In the genomic region with DNA sequence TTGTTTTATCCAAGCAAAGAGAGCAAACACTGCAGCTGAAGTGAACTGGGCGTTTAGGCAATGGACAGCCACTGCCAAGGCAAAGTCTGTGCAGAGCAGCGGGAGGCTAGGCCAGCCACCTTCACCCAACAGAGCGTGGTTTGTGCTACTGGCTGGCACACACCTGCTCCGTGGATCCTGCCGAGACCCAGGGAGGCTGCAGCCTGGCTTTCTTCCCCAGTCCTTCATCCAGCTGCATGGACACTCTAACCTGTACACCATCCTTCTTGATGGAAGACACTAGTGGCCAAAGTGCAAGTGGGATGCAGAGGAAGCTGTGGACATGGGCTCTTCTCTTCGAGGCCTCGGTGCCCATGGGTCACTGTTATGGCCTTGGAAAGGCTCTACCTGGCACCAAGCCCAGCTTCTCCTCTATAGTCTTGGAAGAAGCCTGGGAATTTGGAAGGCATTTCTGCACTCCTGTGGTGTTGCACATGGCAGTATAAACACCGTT, we compare ENCODE assay signal across 9 mouse cellular contexts.
DNase-seq lines count a peak whose midpoint lies in the region; ATAC-seq and TF ChIP-seq lines count a peak whose summit lies in the region.
"Had no signal": no experiment of that assay in that cellular context is flagged by ENCODE, and none has a peak within 500 bp of the region (broad histone marks: within the 10 kb centered on the region; RNA-seq: fewer than 3 reads in every experiment).

No protein-coding gene starts in this region.

- DNase-seq in neural tube, embryonic 10.5 days (ENCODE audit: extremely low spot score, low spot score): no peak
- peak; percentile 75 for DNase-seq in cerebellum, adult 11-12 months
- peak; percentile 82 for DNase-seq in fibroblast of lung, adult 2 months (ENCODE audit: low read depth)
- no peak for DNase-seq in limb, embryonic 14.5 days (ENCODE audit: low spot score)
- DNase-seq in gastrocnemius, postnatal 4 days (ENCODE audit: low spot score in 2 of 2): no peak
- no peak for DNase-seq in kidney, adult 11 months
- DNase-seq in spleen, postnatal 10 days (ENCODE audit: low spot score in 2 of 2): no peak

- H3K27me3 ChIP-seq in neural tube, embryonic 13.5 days: no peaks in the 10 kb centered on the region
- H3K27me3 ChIP-seq in limb, embryonic 14.5 days (ENCODE audit: control insufficient read depth, insufficient read depth, low read length): no peaks in the 10 kb centered on the region
- H3K27me3 ChIP-seq: intestine, embryonic 15.5 days had no signal

- no peaks in the 10 kb centered on the region for H3K9me3 ChIP-seq in neural tube, embryonic 13.5 days
- no peaks in the 10 kb centered on the region for H3K9me3 ChIP-seq in limb, embryonic 14.5 days (ENCODE audit: control insufficient read depth, low read length)
- H3K9me3 ChIP-seq: intestine, embryonic 15.5 days had no signal

- H3K4me1 ChIP-seq in neural tube, embryonic 13.5 days (replicated peaks): peaks cover 17% of the 10 kb centered on the region
- peaks cover 19% of the 10 kb centered on the region for H3K4me1 ChIP-seq in limb, embryonic 14.5 days (ENCODE audit: control insufficient read depth, insufficient read depth, low read length)
- H3K4me1 ChIP-seq: intestine, embryonic 15.5 days had no signal

- no peak overlapping the region for H3K9ac ChIP-seq in neural tube, embryonic 13.5 days
- no peak overlapping the region for H3K9ac ChIP-seq in limb, embryonic 14.5 days (ENCODE audit: low read depth, low read length, severe bottlenecking)
- H3K9ac ChIP-seq: intestine, embryonic 15.5 days had no signal

- peak; percentile 47; the same call in 1 of the 2 replicates for ATAC-seq in neural tube, embryonic 13.5 days (ENCODE audit: low read depth)
- ATAC-seq in limb, embryonic 14.5 days (ENCODE audit: low FRiP score, low read depth): no peak
- ATAC-seq: intestine, embryonic 15.5 days had no signal

- H3K4me2 ChIP-seq in neural tube, embryonic 13.5 days: no peak overlapping the region
- H3K4me2 ChIP-seq in limb, embryonic 14.5 days (replicated peaks; ENCODE audit: low read depth, low read length, severe bottlenecking): no peak overlapping the region
- H3K4me2 ChIP-seq: intestine, embryonic 15.5 days had no signal

- H3K27ac ChIP-seq in neural tube, embryonic 13.5 days (replicated peaks): no peak overlapping the region
- peak overlapping the region; percentile 34 for H3K27ac ChIP-seq in limb, embryonic 14.5 days (replicated peaks; ENCODE audit: low read depth, low read length)
- H3K27ac ChIP-seq: intestine, embryonic 15.5 days had no signal

- no peak overlapping the region for H3K4me3 ChIP-seq in neural tube, embryonic 13.5 days
- H3K4me3 ChIP-seq in limb, embryonic 14.5 days (replicated peaks; ENCODE audit: low read length): no peak overlapping the region
- H3K4me3 ChIP-seq: intestine, embryonic 15.5 days had no signal

- whole genome bisulfite sequencing in neural tube, embryonic 13.5 days: 63% methylated on average over 8 of the region's 8 CpGs
- 41% methylated on average over 8 of the region's 8 CpGs for WGBS in limb, embryonic 14.5 days

- no peak for TF ChIP-seq POLR2A in limb, embryonic 14.5 days (IDR thresholded peaks at IDR 0.05; ENCODE audit: borderline replicate concordance, extremely low read depth, insufficient read depth, insufficient read length)

- no peaks in the 10 kb centered on the region for H3K36me3 ChIP-seq in neural tube, embryonic 13.5 days
- no peaks in the 10 kb centered on the region for H3K36me3 ChIP-seq in limb, embryonic 14.5 days (ENCODE audit: control insufficient read depth, insufficient read depth, low read length)
- H3K36me3 ChIP-seq: intestine, embryonic 15.5 days had no signal

Comparison
In these comparisons a context has a peak if more than half of its experiments do, and no peak if none do; other contexts are left out.
1. DNase-seq: peak in cerebellum, adult 11-12 months (single experiment) and fibroblast of lung, adult 2 months (single experiment); none in neural tube, embryonic 10.5 days (single experiment), limb, embryonic 14.5 days (single experiment), gastrocnemius, postnatal 4 days (0 of 2), kidney, adult 11 months (single experiment) and spleen, postnatal 10 days (0 of 2).